Mouse (Mus musculus) right cerebral cortex, adult 2 months (tissue): ENCODE results near the gene Mical1.

Experiments used
- DNase-seq, 2 experiments: peaks; one replicate each; pipeline ENCODE4 v3.0.0; 2021 to 2022; ENCODE audit warnings: low spot score in 2 of 2

Mical1 gene

GRCm38 (mm10) chr10:41519640-41520409, 43.7 kb downstream of the Mical1 start:
- peak; percentile 22 to 43 for DNase-seq

- DNase-seq = no peak
Observed at GRCm38 (mm10) chr10:41520410-41520673, 44.2 kb downstream of the Mical1 start.

DNA sequence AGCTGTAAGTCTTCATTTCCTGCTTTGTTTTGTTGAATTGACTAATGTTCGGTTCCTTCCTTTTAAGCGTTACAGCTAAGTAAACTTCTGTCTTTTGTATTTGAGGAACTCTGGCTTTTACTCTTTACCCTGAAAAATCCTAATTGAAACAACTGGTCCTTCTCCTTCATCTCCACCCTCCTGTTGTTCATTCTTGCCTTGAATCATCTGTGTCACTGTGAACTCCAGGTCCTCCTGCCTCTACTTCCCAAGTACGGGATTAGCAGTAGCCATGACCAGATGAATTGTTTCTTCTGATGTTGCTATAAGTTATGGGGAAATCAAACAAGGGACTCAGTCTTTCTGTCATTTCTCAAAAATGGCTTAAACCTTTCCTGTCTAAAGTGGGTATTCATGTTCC, 47.3 kb downstream of the Mical1 start:
- DNase-seq = no peak

DNA sequence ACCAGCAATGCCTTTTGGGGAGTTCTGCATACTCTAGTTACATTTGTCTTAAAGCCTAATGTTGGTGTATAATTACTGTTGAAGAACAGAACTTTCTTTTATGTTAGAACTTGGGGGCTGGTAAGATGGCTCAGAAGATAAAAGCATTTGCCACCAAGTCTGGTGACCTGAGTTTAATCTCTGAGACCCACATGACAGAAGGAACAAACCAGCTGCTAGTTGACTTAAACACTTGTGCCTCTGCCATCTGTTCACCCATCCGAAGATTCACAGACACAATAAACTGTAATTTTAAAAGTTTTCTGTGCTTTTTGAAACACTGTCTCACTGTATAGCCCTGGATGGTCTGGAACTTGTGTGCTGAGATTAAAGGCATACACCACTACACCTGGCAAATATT, 49.6 kb downstream of the Mical1 start:
- no peak for DNase-seq

DNA sequence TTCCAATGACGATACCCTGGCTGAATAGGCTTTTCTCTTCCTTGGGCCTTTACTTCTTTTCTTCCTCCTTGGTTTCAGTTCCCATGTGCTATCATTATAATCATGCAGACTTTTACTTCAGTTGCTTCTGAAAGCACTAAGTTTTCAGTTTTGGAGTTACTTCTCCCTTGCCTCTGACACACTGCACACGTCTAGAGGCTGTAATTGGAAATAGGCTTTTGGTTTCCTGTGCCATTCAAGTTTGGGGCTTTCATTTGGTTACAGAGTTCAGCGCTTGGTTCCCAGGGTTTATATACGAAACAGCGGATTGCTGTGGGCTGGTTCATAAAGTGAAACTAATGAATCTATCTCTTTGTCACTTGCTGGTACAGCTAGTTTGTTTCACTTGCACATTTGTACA, 53.9 kb downstream of the Mical1 start:
- no peak for DNase-seq

DNA sequence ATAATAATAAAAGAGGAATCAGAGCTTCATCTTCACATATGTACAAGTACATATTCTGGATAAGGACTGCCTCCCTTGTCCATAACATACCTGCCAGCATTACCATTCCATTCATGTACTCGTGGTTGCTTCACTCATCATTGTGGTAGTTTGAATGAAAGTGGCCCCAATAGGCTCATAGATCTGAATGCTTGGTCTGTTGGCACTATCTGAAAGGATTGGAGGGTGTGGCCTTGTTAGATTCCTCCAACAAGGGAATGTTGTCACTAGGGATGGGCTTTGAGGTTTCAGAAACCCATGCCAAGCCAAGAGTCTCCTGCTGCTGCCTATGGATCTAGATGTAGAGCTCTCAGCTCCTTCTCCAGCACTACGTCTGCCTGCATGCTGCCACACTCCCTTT, 59.9 kb downstream of the Mical1 start:
- no peak for DNase-seq
